Mouse (Mus musculus): Measurements from ENCODE around the gene Ccdc180.

DNA sequence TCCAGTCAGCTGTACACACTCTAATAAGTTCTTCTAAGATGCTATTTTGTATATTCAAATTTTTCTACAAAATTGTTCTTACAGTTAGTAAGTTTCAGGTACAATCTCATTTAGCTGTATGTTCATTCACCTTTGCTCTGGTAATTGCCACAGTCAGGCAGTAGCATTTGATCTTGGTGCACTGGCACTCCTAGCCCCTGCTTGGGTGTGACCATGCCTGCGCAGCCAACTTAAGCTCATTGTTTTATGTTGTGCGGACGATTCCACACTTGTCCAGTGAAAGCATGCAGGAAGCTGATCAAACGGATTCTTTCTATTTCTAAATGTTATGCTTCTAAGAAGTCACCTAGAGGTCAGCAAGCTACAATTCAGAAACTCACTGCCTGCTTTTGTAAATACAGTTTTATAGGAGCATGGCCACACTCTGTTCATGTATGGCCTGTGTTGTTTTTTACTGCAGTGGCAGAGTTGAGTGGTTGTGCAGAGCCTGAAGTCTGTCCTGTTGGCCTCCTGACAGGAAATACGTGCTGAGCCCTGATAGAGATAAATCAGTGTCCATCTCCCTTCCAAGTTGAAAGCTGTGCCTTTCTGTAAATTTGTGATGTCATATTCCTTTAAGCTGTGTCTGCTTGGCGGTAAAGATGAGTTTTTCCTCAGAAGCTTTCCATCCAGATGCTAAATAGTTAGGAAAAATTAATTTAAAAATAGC is 100.5 kb downstream of the Ccdc180 start:
- TF ChIP-seq RAD21 (IDR thresholded peaks at IDR 0.05; ENCODE audit: low read depth, low read length) = no peak
- TF ChIP-seq CTCF (conservative IDR thresholded peaks at IDR 0.05 in 1 of 2, IDR thresholded peaks at IDR 0.05 in 1 of 2; ENCODE audit: low read depth in 2 of 2, low read length in 2 of 2) = no peak
- TF ChIP-seq ZKSCAN1 (IDR thresholded peaks at IDR 0.05; ENCODE audit: borderline replicate concordance, low read depth, low read length) = no peak
- TF ChIP-seq TBP (conservative IDR thresholded peaks at IDR 0.05; ENCODE audit: low read depth, low read length) = no peak
- no peak for TF ChIP-seq BHLHE40 (IDR thresholded peaks at IDR 0.05; ENCODE audit: low read depth, low read length)
- no peak for TF ChIP-seq POLR2A (IDR thresholded peaks at IDR 0.05; ENCODE audit: low read depth, low read length)
- TF ChIP-seq MYC (IDR thresholded peaks at IDR 0.05; ENCODE audit: low read depth, low read length) = no peak
- TF ChIP-seq MXI1 (IDR thresholded peaks at IDR 0.05; ENCODE audit: low read depth, low read length) = no peak
- no peak for TF ChIP-seq POLR2AphosphoS2 (IDR thresholded peaks at IDR 0.05; ENCODE audit: low read depth, low read length)
- no peak for TF ChIP-seq CHD2 (IDR thresholded peaks at IDR 0.05; ENCODE audit: low read length)

All from CH12.LX (cell line).